Mouse (Mus musculus) thymus, postnatal 0 days (tissue): Measurements from ENCODE around the gene Myo5a. TPM values are rescaled to one million over a fixed set of nuclear protein-coding genes. Genes with fewer than 3 reads are reported as not detected.

Experiments used
- DNase-seq: peaks from one replicate; pipeline ENCODE4 v3.0.0-alpha.2; 2015; ENCODE audit warnings: low spot score
- polyA plus RNA-seq: library from polyadenylated mRNA; unstranded; fragments of >200 nt; fragmentation: Nextera tagmentation; extraction: Ambion mirVana; gene quantifications from 2 replicates; pipeline ENCODE4 v1.2.1, GENCODE M21; 2015

The Myo5a gene
- polyA plus RNA-seq, 1 experiment from 2014 or later: 5.7 TPM

DNA sequence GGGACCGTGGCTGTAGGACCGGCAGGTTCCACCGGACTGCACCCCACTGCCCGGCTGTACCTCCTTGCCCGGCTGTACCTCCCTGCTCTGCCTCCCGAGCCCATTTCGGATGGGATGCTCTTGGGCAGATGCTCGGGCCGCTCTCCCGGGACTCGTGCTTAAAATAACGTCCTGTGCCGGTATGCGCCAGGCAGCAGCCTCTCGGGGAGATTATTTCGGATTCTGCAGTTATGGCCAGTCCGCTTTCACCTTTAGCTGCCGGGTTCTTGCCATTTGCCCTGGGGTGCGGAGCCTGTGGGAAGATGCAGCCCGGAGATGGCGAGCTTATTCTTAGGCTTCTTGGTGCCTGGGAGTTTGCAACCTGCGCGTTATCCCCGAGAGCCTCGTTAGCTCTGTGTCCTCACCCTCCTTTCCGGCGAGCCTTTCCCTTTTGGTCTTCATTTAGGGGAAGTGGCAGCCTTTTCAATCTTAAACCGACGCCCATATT, 934 bp downstream of the Myo5a start:
- DNase-seq: peak; percentile 11

DNA sequence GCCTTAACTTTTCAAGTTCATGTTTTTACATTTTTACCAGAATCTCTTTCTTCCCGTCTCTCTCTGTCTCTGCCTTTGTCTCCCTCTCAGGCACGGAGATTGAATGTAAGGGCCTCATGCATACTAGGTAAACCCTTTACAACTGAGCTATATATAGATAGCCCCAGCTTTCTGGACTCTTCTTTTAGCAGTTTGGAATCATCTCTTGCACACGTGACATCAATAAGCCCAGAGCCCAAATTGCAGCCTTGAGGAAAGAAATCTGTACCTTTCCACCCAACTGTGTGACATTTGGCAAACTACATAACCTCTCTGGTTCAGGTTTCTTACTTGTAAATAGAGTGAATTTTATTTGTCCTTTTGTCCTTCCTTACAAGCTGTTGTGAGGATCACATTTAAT, 1.5 kb downstream of the Myo5a start:
- no peak for DNase-seq

DNA sequence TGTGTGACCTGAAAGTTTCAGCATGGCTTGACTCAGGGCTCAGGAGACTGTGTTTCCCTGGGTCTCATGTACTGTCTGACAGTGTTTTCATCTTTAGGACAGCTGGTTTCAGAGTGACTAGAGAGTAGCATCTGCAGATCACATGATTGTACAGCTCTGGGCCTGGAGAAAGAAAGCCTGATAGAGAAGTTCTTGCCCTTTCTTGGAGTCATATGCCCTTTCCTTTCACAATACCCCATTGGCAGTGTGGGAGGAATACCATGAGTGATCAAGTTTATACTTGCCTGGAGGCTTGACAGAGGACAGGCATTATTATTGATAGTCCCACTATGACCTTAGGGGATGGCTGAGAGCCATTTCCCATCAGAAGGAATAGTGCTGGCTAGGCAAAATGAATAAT, 6.4 kb downstream of the Myo5a start:
- DNase-seq: no peak

DNA sequence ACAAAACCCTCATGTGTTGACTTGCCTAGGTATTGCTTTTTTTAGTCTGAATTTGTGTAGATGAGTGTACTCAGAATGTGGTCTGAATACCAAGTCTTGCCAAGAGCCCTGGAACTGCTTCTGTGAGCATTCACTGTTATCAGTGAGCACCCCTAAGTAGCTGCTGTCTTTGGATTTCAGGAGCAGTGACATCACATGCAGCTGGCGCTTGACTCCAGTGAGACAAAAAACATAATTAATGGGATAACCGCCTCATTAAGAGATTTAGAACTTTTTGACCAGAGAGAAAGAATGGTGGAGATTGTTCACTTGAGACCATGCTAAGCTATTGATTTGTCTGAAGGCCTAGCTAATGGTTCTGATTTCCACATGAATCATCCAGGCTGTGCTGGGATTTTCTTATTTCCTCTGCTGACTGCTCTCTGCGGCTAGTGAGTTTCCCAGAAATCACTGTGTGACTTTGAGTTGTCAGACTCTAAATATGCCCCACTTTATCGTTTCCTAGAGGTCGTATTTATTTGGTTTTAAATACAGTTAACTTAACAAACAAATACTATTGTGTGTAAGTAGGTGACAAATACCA, 14.5 kb downstream of the Myo5a start:
- DNase-seq: no peak

DNA sequence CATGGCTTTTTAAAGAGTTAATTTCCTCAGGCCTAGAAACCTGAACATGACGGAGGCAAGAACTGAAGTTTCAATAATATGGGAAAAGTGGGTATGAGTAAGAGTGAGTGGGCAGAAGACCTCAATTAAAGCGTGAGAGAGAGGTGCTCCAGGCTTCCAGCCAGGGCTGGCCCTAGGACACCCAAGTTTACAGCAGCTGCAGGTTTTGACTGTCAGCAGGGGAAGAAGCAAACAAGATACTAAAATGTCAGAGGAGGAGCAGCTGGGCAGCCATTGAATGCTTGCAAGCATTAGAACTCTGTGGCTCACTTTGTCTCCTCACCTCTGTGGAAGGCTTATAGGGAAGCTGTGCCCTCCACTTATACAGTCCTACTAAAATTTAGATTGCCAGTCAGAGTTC, 17.0 kb downstream of the Myo5a start:
- no peak for DNase-seq

DNA sequence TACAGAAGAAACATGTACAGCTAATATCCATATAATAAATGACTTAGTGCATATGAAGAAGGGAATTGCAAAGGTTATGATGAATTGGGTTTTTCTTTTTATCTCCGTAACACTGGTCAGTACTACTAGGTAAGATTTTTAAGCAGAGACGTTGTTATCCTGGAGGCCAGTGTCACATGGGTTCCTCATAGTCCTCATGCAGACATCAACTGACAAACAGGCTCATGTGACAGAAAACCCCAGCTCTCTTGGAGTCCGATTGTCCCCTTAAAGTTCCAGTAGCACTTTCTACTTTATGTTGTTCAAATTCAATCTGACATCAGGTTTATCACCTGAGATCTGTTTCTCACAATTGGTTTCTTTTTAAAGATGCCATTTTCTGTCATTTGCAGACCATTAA, 18.5 kb downstream of the Myo5a start:
- no peak for DNase-seq

DNA sequence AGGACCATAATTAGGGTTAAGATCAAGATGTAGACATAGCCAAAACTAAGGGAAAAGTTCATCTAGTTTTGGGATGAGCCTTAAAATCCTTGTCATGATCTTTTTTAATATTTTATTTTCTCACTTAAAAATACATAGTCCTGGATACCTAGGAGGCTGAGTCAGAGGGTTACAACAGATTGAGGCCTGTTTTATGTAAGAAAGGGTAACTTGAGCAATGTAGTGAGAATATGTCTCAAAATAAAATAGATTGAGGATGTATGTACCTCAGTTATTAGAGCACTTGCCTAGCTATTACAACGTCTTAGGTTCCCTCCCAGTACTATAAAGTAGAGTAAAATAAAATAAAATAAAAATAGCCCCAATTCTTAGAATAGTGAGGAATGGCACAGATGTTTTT, 21.3 kb downstream of the Myo5a start:
- no peak for DNase-seq

DNA sequence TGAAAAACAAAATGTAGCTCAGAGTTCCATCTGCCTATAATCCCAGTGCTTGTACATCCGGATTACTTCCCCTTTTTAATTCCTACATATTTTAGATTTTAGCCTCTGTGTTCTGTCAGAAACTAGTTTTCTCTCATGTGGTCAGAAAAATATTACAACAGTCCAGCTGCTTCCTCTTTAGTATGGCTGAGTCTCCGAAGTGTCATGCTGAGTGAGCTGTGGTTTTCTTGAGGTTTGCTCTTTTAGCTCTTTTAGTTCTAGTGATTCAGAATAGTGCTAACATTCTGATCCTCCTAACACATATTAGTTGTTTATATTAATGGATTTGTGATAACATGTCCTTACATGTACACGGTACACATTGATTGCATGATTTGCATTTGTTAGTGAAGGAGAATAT, 23.9 kb downstream of the Myo5a start:
- peak; percentile 6 for DNase-seq

DNA sequence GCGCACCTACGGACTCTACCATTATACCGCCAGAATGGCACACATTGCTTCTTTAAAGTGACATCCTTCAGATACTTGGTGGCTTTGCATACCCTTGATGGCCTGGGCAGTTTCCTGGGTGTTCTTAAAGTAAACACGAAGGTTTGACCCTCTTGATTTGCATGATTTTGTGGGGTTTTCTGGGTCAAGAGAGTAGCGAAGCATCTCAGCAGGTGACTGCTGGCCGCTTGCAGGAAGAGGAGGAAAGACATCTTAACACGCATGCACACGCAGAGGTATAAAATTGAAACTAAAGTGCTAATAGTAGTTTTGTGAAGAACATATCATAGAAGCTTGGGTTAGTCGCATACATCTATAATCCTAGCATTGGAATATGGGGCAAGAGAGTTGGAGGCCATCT, 28.1 kb downstream of the Myo5a start:
- no peak for DNase-seq

DNA sequence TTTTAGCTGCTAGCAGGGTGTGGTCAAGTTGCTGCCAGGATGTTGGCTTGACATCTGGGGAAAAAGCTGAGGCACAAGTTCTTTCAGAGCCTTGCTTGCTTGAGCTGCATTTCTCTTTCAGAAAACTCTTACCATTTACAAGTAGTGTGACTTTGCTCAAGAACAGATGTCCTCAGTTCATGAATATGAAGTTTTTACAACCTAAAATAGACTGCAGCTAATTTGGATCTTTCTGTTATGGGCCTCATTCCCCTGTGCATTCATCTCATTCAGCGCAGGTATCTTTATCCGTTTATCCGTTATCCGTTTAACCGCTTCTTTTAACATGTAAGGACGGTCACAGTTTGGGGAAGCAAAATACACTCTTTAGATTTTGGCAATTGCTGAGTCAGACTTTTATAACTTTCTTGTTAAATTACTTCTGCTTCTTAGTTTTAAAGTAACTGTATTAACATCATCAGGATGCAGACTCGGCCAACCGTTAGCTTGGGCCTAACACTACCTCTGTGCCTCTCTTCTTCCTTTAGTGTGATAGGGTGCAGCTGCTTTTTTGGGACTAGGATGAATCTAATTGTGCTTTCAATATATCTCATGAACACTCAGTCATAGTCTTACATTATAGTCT, 29.5 kb downstream of the Myo5a start:
- DNase-seq: no peak

DNA sequence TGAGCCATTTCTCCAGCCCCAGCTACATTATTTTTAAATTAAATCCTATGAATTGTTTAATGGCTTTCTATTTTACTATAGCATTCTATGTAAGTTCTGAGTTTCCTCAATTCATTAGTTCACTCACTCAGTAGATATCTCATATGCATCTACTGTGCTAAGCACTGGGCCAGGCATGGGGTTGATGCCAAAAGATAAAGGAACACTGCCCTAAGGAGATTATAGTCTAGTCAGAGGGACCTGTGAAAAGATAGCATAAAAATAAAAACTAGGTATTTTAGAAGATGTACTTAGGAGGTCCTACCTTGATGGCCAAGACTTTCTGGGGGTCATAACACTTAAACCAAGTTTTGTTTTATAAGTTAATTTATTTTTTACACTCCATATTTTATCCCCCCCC, 31.3 kb downstream of the Myo5a start:
- DNase-seq: no peak

DNA sequence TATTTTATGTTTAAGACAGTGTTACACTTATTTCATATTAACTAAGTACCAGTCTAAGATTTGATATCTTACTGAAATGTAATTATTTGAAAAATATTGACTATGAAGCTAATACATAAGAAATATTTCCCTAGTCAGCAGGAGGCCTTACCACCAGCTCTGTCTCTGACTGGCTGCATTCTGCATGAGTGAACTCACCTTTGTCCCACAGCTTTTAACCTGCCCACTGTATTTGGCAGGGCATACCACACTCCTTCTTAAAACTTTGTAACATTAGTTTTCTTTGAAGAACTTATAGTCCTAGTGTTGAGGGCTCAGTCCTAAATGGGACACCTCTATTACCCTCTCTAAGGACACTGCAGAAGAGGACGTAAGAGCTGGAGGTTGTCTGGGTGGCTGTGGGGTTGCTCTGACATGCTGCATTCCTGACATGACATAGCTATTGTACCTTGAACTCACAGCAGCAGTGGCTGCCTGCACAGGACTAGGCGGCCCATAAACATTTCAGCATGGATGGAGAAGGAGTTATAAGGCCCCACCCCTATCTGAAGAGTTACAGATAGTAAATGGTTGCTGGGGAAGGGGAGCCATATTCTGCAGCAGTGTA, 45.9 kb downstream of the Myo5a start:
- no peak for DNase-seq

DNA sequence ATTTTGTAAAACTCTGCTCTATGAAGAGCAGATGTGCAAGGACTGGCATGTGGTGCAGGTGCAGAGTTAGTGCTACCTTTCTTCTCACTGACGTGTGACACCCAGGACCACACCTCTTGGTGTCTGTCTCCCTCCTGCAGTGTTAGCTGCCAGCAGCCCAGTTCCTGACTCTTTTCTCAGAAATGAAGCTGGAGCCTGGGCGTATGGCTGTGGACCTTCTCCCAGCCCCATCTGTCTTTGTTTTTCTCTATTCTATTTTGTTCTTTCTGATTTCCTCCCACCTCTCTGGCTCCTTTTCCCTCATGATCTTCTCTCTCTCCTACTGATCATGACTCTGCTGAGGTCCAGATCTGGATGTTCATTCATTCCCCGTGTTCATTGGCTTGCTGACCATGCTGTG, 50.3 kb downstream of the Myo5a start:
- no peak for DNase-seq

DNA sequence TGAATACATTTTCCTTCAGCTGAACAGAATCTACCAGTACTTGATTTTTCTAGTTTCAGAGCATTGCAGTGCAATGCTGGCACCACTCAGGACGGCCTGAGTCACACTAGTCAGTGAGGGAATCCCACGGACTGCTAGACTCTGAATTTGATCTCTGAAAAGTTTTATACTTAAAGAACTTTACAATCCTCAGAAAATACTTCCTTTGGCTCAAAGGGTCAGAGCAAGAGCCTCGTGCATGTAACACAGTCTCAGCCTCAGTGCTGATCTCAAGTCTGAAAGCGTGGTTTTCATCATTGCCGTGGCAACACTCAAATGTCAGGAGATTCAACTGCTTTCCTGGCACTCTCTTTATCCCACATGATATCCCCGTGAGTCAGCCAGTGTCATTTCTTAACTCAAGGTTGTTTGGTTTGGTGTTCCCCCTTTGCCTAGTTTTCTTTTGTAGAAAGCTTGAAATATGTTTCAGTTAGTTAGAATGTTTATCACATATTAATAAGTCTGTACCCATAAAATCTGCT, 53.4 kb downstream of the Myo5a start:
- DNase-seq: no peak

DNA sequence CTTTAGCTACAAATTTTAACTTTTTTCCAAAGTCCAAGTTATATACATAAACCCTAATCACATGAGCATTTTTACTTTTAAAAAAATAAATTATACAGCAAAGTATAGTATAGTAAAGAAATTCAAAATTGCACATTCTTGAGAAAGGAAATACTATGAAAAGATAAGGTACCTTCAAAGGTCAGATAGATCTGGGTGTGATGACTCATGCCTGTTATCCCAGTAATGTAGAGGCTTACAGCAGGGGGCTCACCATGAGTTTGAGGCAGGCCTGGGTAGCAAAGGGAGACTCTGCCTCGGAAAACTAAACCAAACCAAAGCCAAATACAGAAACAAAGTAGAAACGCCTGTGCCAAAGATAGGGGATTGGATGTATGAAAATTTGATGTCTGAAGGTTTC, 59.7 kb downstream of the Myo5a start:
- DNase-seq: no peak

DNA sequence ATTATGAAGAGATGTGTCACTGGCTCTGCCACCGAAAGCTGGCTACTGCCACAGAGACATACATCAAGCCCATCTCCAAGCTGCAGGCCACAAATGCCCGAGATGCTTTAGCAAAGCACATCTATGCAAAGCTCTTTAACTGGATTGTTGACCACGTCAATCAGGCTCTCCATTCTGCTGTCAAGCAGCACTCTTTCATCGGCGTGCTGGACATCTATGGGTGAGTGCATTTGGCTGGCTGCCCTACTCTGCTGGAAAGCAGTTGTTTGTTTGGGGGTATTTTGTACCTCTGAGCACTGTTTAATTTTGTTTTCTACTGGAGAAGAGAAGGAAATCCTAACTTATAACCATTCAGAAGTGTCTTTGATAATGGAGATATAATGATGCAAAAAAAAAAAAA, 76.1 kb downstream of the Myo5a start:
- DNase-seq: no peak

DNA sequence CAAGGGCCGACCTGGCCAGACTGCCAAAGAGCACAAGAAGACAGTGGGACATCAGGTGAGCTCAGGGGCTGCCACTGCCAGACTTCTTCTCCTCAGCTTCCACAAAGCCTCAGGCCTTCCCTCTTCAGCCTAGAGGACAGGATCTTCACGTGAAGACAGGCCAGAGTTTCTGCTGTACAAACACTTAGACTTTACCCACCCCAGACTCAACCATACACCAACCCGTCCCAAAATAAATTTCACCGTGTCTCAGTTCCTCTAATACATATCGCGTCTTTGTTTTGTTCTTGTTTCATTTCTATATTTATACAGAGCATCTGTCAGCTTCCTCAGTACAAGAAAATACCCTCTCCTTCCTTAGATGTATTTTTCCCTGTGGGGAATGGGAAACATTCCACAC, 89.7 kb downstream of the Myo5a start:
- no peak for DNase-seq

DNA sequence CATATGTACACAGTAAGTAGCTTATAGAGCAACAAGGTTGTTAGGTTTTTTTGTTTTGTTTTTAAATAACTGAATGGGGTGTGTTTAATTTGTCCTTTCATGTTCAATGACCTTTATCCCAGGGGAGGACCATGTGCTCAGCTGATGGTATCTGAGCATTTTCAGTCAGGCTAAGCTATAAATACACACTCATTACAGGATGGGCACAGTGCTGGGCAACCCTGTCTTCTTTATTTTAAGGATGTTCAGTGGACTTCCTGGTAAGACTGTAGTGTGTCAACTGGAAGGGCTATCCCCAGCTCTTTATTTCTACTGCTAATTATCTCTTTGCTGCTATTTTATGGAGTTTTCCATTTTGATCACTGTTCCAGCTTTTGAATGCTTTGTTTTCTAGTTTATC, 92.8 kb downstream of the Myo5a start:
- no peak for DNase-seq

DNA sequence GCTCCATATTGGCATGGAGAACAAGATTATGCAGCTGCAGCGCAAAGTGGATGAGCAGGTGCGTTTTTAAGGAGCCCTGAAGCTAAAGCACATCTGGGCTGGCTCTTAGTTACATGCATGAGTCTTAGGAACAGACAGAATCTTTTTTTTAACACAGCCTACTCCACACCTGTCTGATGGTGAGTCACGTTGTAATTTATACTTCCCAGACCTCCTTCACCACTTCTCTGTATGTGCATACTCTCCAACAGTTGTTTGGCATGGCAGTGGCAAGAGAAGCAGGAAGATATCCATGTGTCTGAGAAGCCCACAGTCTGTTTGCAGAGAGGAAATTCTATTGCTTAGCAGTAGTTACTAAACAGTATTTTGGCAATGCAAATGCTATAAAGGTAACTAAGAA, 100.9 kb downstream of the Myo5a start:
- no peak for DNase-seq

DNA sequence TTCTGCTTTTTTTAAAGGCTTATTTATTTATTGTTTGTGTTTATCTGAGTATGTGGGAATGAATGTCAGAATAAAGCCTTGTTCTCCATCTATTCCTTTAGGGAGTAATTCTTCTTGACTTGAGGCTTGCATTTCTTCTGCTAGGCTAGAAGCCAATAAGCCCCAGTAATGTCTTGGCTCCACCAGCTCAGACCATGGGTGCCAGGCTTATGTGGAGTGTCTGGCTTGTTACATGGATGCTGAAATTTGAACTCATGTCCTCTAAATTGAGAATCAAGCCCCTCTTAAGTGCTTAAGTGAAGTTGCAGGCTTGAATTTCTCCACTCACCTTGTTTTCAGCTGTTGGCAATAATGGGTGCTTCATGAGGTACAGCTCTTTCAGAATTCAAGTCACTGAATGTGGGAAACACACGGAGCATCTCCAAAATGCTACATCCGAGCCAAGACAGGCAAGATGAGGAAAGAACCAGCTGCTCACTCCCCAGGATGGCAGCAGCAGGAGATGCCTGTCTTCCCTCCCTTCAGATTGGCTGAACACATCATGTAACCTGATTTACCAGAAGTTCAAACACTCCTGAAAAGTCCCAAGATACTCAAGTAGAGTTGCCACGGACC, 116.9 kb downstream of the Myo5a start:
- DNase-seq: no peak

DNA sequence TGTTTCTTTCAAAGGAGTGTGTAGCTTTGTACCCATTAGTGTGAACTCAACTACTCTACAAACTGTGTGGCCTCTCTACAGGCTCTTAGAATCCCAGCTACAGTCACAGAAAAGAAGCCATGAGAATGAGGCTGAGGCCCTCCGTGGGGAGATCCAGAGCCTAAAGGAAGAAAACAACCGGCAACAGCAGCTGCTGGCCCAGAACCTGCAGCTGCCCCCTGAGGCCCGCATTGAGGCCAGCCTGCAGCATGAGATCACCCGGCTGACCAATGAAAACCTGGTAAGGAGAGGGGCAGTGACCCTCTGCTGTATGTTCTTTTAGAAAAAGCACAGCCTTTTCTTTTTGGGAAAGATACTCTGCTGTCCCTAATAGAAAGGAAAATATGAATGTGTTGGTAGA, 123.0 kb downstream of the Myo5a start:
- no peak for DNase-seq

DNA sequence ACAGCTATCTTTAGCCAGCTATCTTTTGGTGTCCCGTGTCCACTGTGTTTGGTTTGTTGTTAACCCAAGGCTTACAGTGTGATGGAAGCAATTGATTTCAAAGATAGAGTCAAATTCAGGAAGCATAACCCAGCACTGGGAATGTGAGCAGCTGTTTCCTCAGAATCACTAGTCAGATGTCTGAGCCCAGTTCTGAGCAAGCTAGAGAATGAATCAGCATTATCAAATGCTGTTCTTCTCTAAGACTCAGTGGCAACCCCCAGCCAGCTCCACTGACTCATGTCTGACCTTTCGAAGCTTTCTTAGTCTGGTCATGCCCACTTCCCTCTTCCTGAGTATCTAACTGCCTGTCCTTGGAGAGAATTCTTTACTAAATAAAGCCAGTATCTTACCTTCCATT, 125.5 kb downstream of the Myo5a start:
- DNase-seq: no peak

DNA sequence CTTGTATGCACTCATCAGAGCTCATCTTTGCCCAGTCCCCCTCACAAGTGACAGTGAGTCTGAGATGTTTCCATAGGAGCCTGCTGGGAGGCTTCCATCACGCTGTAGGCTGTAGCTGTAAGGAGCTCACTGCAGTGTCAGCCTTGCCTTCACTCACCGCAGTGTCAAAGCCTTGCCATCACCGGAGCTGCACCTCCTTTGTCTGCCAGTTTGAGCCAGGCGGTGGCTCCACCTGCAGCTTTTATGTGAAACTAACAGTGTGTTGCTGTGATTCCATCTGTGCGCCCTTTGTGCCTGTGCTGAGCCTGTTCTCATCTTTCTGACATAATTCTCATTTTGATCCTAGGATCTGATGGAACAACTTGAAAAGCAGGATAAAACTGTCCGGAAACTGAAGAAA, 126.5 kb downstream of the Myo5a start:
- DNase-seq: no peak
